Mouse (Mus musculus): Measurements from ENCODE around the gene Serpinh1.

DNA sequence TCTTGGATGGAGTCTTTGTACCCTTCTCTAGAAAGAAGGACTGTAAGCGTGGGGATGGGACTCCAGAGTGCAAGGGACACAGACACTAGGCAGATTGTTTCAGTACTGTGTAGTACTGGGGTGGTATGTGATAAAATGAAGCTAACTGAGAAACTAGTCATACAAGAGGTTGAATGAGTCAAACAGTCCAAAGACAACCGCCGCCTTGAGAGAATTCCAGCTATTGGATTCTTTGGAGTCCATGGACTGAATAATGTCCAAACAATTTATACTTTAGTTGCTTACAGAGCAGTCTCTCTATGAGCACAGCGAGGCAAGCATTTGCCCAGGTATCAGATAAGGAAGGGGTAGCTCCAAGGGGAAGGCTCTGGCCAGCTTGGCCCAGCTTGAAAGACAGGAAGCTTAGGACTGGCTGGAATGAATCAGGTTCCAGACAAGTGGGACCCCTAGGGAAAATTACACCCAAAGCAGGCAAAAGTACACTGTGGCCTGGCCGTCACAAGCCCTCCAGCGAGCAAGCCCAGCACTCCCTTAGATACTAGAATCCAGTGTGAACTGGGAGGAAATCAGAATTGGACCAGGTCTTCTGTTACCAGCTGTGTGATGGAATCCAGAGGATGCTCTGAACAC lies 30.2 kb downstream of the Serpinh1 start:
- TF ChIP-seq CTCF (IDR thresholded peaks at IDR 0.05; ENCODE audit: control insufficient read depth, insufficient read depth, low read length), result no peak
- TF ChIP-seq POLR2A (IDR thresholded peaks at IDR 0.05; ENCODE audit: borderline replicate concordance, control insufficient read depth, low read depth, low read length), result no peak
